8 mouse cellular contexts compared by ENCODE assay signal in the genomic region with DNA sequence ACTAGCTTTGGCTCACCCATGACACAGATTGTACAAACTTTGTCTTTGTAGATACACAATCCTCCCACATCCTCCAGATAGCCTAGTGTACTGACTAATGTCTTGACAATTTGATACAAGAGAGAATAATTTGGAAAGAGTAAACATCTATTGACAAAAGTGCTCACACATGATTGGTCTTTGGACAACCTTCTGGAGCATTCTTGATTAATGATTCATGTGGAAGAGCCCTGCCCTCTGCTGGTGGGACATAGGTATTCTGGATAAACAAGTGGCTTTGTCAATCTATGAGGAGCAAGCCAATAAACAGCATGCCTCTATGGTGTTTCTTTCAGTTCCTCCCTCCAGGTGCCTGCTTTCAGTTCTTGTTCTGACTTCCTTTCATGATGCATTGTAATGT.
DNase-seq lines count a peak whose midpoint lies in the region; ATAC-seq lines count a peak whose summit lies in the region.

No protein-coding gene starts in this region.

- no peak overlapping the region for H3K4me3 ChIP-seq in heart, embryonic 11.5 days (ENCODE audit: low read depth, low read length)
- H3K4me3 ChIP-seq in embryonic facial prominence, embryonic 11.5 days (ENCODE audit: low read depth, low read length): no peak overlapping the region

- peak; percentile 12 to 31 for DNase-seq in heart, postnatal 10 days
- peak; percentile 3 for DNase-seq in right cerebral cortex, adult 18-20 months
- no peak for DNase-seq in right cerebral cortex, postnatal 25 days
- DNase-seq in embryonic facial prominence, embryonic 11.5 days (ENCODE audit: low spot score): peak; percentile 53
- peak; percentile 10 for DNase-seq in right cerebral cortex, postnatal 4 days
- DNase-seq in spleen, adult 18-20 months: no peak

- intact Hi-C loops in heart, postnatal 10 days (cut with DNase I): loop anchor here (2.0 kb wide), 1 partner anchor 733 kb away; no protein-coding TSS in a partner anchor

- no peak overlapping the region for H3K27ac ChIP-seq in heart, embryonic 11.5 days (ENCODE audit: low read depth, low read length)
- no peak overlapping the region for H3K27ac ChIP-seq in embryonic facial prominence, embryonic 11.5 days (replicated peaks; ENCODE audit: low read depth, low read length)

- H3K27me3 ChIP-seq in heart, embryonic 11.5 days (ENCODE audit: control insufficient read depth, insufficient read depth, low read length): no peaks in the 10 kb centered on the region
- no peaks in the 10 kb centered on the region for H3K27me3 ChIP-seq in embryonic facial prominence, embryonic 11.5 days (ENCODE audit: control insufficient read depth, insufficient read depth, low read length)

- no peaks in the 10 kb centered on the region for H3K9me3 ChIP-seq in heart, embryonic 11.5 days (replicated peaks; ENCODE audit: control insufficient read depth, low read length)
- no peaks in the 10 kb centered on the region for H3K9me3 ChIP-seq in embryonic facial prominence, embryonic 11.5 days (replicated peaks; ENCODE audit: control insufficient read depth, low read length)

- H3K4me2 ChIP-seq in heart, embryonic 11.5 days: no peak overlapping the region
- H3K4me2 ChIP-seq in embryonic facial prominence, embryonic 11.5 days (ENCODE audit: low read depth, low read length): no peak overlapping the region

- no peaks in the 10 kb centered on the region for H3K36me3 ChIP-seq in heart, embryonic 11.5 days (ENCODE audit: control insufficient read depth, insufficient read depth, low read length)
- H3K36me3 ChIP-seq in embryonic facial prominence, embryonic 11.5 days (replicated peaks; ENCODE audit: control insufficient read depth, insufficient read depth, low read depth, low read length): no peaks in the 10 kb centered on the region

- no peak for ATAC-seq in heart, embryonic 11.5 days (replicated peaks; ENCODE audit: insufficient number of reproducible peaks, low FRiP score, low TSS enrichment)
- ATAC-seq in embryonic facial prominence, embryonic 11.5 days (replicated peaks; ENCODE audit: insufficient number of reproducible peaks, low FRiP score, low TSS enrichment, low read depth): no peak
- no peak for ATAC-seq in megakaryocyte-erythroid progenitor cell, adult 5-6 weeks (replicated peaks; ENCODE audit: low FRiP score, low TSS enrichment, poor library complexity, severe bottlenecking)

- no peaks in the 10 kb centered on the region for H3K4me1 ChIP-seq in heart, embryonic 11.5 days (ENCODE audit: control insufficient read depth, insufficient read depth, low read length)
- no peaks in the 10 kb centered on the region for H3K4me1 ChIP-seq in embryonic facial prominence, embryonic 11.5 days (ENCODE audit: control insufficient read depth, insufficient read depth, low read length)

- no peak overlapping the region for H3K9ac ChIP-seq in heart, embryonic 11.5 days (ENCODE audit: low read depth, low read length)
- no peak overlapping the region for H3K9ac ChIP-seq in embryonic facial prominence, embryonic 11.5 days (replicated peaks; ENCODE audit: low read length)

Comparison
In these comparisons a context has a peak if more than half of its experiments do, and no peak if none do; other contexts are left out.
1. DNase-seq: peak in heart, postnatal 10 days (2 of 2), right cerebral cortex, adult 18-20 months (single experiment), embryonic facial prominence, embryonic 11.5 days (single experiment) and right cerebral cortex, postnatal 4 days (single experiment); none in right cerebral cortex, postnatal 25 days (single experiment) and spleen, adult 18-20 months (0 of 2).